Mouse (Mus musculus): ENCODE measurements at regions not wholly inside any gene's neighbourhood (a gene's known extent, or its start where the extent isn't known, plus 50 kb on each side); places are given as distances from the start of the nearest gene placed in this dataset.

DNA sequence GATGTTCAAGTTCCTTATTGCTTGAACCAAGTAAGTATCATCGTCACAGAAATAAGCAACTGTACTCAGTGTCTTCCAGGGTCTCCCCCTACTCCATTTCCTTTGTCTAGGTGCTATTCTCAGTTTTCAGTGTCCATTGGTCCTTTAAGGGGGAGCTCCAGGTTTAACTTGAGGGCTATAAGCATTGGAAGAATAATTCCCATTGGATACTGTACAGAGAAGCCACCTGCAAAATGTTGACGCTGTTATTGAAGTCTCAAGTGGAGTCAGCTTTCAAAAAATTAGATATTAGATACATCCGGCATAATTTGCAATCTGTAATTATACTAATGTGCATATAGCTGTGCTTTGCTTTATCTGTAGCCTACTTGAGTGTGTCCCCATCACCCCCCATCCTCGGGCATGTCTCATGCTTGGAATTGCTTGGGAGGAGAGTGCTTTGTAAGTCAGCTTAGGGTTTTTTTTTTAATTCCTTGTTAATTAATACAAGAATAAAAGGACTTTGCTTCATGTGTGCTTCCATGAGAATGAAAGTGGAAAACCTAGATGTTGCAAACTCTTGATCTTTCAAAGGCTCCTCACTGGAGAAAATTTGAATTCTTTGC lies 425.6 kb upstream of the Ubash3b start:
- H3K9me3 ChIP-seq (replicated peaks), result no peaks in the 10 kb centered on the region
- no peak for ATAC-seq (ENCODE audit: insufficient number of reproducible peaks, low FRiP score, low TSS enrichment, low read depth)
- H3K4me2 ChIP-seq (replicated peaks), result peak overlapping the region; percentile 45
- peak overlapping the region; percentile 88 for H3K27ac ChIP-seq (replicated peaks)
- H3K4me1 ChIP-seq, result peaks cover 47% of the 10 kb centered on the region
- no peaks in the 10 kb centered on the region for H3K27me3 ChIP-seq
- peak overlapping the region; percentile 34 for H3K4me3 ChIP-seq (replicated peaks)
- 25% methylated on average over 4 of the region's 4 CpGs for WGBS
- H3K36me3 ChIP-seq, result peaks cover 30% of the 10 kb centered on the region
- no peak overlapping the region for H3K9ac ChIP-seq

DNA sequence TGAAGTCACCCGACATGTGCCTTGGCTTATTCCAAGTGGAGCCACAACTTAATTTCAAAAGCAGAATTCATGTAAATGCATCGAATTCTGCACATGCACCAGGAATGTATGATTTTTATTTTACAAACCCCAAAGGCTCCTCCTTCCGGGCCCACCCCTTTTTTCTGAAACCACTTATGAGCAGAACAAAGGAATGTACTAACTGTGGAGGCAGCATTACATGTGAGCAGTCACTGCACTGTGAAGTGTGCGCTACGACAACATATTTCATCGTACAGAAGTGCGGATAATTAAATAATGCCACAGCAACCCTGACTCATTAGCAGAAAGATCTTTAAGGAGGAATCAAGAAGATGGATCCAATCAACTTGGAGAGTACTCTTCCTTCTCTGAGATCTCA lies 424.8 kb upstream of the Ubash3b start:
- WGBS, result 12% methylated on average over 7 of the region's 7 CpGs

DNA sequence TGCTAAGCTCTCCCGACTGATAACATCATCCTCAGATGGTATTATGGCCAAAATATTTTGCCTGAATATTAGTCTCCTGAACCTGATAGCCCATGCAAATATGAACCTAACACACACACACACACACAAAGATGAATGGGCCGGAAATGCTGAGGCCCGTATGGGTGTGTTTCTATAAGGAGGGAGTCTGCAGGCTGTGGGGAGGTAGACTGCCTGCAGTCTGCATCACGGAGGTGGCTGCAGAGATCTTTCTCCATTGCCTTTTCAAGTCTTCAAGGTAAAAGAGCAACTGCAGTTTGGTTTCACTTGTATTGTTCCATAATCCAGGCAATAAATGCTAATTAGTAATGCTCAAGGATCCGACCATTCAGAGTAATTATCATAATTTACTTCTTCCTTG lies 424.3 kb upstream of the Ubash3b start:
- ATAC-seq (ENCODE audit: insufficient number of reproducible peaks, low FRiP score, low TSS enrichment, low read depth), result no peak
- Histone ChIP-seq H3K36me3 (peaks cover 22% of the 10 kb centered on the region), H3K27me3 (no peaks in the 10 kb centered on the region)

More for the DNA sequence above, 424.8 kb upstream of the Ubash3b start:
- peak; percentile 58; the same call in 1 of the 2 replicates for ATAC-seq (ENCODE audit: insufficient number of reproducible peaks, low FRiP score, low TSS enrichment, low read depth)
- Histone ChIP-seq H3K4me2 (replicated peaks) (peak overlapping the region; percentile 45), H3K27ac (replicated peaks) (peak overlapping the region; percentile 88), H3K4me3 (replicated peaks) (peak overlapping the region; percentile 34), H3K27me3 (no peaks in the 10 kb centered on the region), H3K9ac (no peak overlapping the region), H3K36me3 (peaks cover 26% of the 10 kb centered on the region), H3K9me3 (replicated peaks) (no peaks in the 10 kb centered on the region), H3K4me1 (peaks cover 47% of the 10 kb centered on the region)

DNA sequence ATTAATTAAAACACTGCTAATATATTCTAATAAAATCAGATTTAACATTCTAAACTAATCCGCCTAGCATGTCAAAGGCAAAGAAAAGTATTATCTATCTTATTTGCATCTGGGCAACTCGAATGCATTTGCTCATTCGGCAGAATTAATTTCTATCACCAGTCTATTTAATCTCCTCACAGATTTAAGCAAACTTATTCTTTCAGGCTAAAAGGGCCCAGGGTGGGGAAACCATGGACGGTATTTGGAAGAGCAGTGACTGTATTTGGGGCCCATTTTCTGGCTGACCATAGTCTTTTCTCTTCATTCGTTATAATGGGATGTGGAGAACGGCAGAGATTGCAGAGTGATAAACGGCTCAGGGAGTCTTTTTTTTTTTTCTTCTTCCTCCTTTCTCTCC lies 423.5 kb upstream of the Ubash3b start:
- peaks cover 14% of the 10 kb centered on the region for H3K36me3 ChIP-seq
- H3K27ac ChIP-seq (replicated peaks), result peak overlapping the region; percentile 74
- no peak for ATAC-seq (ENCODE audit: insufficient number of reproducible peaks, low FRiP score, low TSS enrichment, low read depth)
- H3K4me3 ChIP-seq (replicated peaks), result peak overlapping the region; percentile 33
- H3K9ac ChIP-seq, result peak overlapping the region; percentile 15; the same call in 1 of the 2 replicates
- WGBS, result 12% methylated on average over 7 of the region's 7 CpGs
- peaks cover 40% of the 10 kb centered on the region for H3K4me1 ChIP-seq
- H3K9me3 ChIP-seq (replicated peaks), result no peaks in the 10 kb centered on the region
- no peaks in the 10 kb centered on the region for H3K27me3 ChIP-seq
- peak overlapping the region; percentile 40 for H3K4me2 ChIP-seq (replicated peaks)

More for the DNA sequence above, 424.3 kb upstream of the Ubash3b start:
- Histone ChIP-seq H3K9ac (peak overlapping the region; percentile 26), H3K27ac (replicated peaks) (peak overlapping the region; percentile 88), H3K4me3 (replicated peaks) (peak overlapping the region; percentile 34), H3K4me2 (replicated peaks) (peak overlapping the region; percentile 45), H3K9me3 (replicated peaks) (no peaks in the 10 kb centered on the region), H3K4me1 (peaks cover 47% of the 10 kb centered on the region)
- WGBS, result 10% methylated on average over 5 of the region's 5 CpGs

DNA sequence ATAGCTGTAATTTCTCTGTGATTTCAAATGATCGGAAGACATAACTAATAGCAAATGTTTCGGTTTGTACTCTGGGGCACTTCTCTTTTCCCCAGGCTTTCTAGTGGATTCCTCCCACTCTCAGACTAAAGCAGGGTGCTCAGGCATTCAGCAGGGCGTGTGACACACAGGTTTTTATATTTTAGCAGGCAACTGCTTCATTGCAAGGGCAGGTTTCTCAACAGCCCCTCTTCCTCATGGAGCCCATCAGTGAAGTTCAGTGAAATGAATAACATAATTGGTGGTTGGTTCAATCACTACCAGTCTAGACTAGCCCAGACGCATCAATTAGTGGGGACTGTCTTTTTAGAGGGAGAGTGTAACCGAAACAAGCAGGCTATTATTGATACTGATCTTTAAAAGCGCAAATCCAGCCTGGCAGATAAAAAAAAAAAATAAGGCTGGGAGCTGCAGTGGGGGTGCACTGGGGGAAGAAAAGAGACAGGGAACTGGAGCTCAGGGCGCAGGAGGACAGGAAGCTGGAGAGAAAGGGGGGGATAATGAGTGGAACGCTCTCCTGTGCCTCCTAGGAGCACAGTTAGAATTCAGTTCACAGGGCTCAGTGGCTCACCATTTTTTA lies 422.3 kb upstream of the Ubash3b start:
- peak overlapping the region; percentile 53 for H3K4me2 ChIP-seq (replicated peaks)
- H3K4me3 ChIP-seq (replicated peaks), result peak overlapping the region; percentile 56
- no peak for ATAC-seq (ENCODE audit: insufficient number of reproducible peaks, low FRiP score, low TSS enrichment, low read depth)
- H3K27me3 ChIP-seq, result no peaks in the 10 kb centered on the region
- H3K4me1 ChIP-seq, result peaks cover 36% of the 10 kb centered on the region
- WGBS, result 6% methylated on average over 8 of the region's 8 CpGs
- peaks cover 10% of the 10 kb centered on the region for H3K36me3 ChIP-seq
- peak overlapping the region; percentile 98 for H3K27ac ChIP-seq (replicated peaks)
- peak overlapping the region; percentile 55 for H3K9ac ChIP-seq
- no peaks in the 10 kb centered on the region for H3K9me3 ChIP-seq (replicated peaks)

DNA sequence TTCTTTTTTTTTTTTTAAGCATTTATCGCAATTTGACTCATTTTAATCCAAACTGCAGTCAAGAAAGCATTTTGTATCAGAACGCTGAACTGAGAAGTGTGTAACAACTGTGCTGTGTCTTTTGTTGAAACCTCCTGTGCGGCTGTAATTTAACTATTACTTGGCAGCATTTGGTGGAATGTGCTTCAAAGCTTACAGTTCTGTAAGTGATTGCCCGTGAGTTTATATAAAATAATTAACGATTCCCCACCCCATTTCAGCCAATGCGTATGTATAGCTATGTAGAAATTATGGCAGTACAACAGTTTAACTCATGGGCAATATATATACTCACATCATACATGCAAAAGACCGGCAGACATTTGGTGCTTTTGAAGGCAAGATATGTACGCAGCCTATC lies 421.8 kb upstream of the Ubash3b start:
- H3K27ac ChIP-seq (replicated peaks), result peak overlapping the region; percentile 98
- no peaks in the 10 kb centered on the region for H3K9me3 ChIP-seq (replicated peaks)
- H3K4me1 ChIP-seq, result peaks cover 36% of the 10 kb centered on the region
- H3K4me3 ChIP-seq (replicated peaks), result peak overlapping the region; percentile 56
- WGBS, result 6% methylated on average over 8 of the region's 8 CpGs
- peak overlapping the region; percentile 53 for H3K4me2 ChIP-seq (replicated peaks)
- ATAC-seq (ENCODE audit: insufficient number of reproducible peaks, low FRiP score, low TSS enrichment, low read depth), result no peak
- peaks cover 6% of the 10 kb centered on the region; the same call in 1 of the 2 replicates for H3K36me3 ChIP-seq
- H3K9ac ChIP-seq, result peak overlapping the region; percentile 55
- H3K27me3 ChIP-seq, result no peaks in the 10 kb centered on the region

DNA sequence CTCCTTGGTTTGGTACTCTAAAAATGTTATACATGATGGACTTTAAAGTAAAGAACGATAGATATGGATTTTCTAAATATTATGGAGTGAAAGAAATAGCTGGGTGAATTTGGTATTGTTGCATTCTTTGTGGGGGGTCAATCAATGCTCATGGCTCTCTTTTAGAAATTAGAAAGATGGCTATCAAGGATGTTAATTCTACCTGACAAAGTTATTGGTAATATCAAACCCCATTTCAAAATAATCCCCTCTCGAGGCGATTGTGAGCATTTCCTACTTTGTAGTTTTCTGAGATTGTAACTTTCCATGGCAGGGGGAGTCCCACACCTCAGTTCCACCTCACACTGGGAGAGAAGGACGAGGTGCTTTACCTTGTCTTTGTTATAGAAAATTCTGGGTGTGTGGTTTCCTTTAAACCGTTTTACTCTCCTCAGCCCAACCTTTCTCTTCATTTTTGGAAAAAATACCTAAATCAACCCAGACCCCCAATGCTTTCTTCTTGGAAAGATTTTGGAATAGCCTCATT lies 421.3 kb upstream of the Ubash3b start:
- Histone ChIP-seq H3K4me1 (peaks cover 37% of the 10 kb centered on the region), H3K9me3 (replicated peaks) (no peaks in the 10 kb centered on the region), H3K4me2 (replicated peaks) (peak overlapping the region; percentile 53), H3K27ac (replicated peaks) (peak overlapping the region; percentile 98), H3K4me3 (replicated peaks) (peak overlapping the region; percentile 56), H3K36me3 (peaks cover 6% of the 10 kb centered on the region; the same call in 1 of the 2 replicates), H3K27me3 (no peaks in the 10 kb centered on the region), H3K9ac (peak overlapping the region; percentile 55)
- no peak for ATAC-seq (ENCODE audit: insufficient number of reproducible peaks, low FRiP score, low TSS enrichment, low read depth)
- WGBS, result 2% methylated on average over 5 of the region's 5 CpGs

DNA sequence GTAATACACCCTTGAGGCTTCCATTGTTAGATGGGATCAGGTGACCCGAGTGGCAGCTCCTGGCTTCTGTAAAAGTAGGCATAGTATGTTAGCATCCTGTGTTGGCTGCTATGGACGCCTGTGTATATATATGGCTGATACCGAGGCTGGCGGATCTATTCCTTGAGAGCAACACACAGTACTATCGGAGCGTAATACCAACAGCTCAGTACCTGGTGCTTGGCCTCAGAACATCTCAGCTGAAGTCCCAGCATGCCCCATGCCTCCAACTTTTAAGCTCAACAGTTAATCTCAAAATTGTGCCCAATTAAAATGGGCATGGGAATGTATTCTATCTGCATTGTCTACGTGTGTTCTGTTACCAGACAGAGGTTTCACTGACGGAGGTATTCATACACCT lies 420.7 kb upstream of the Ubash3b start:
- Histone ChIP-seq H3K27me3 (no peaks in the 10 kb centered on the region), H3K4me2 (replicated peaks) (peak overlapping the region; percentile 53), H3K9ac (peak overlapping the region; percentile 83), H3K4me1 (peaks cover 31% of the 10 kb centered on the region), H3K27ac (replicated peaks) (peak overlapping the region; percentile 98), H3K4me3 (replicated peaks) (peak overlapping the region; percentile 56), H3K9me3 (replicated peaks) (no peaks in the 10 kb centered on the region), H3K36me3 (peaks cover 6% of the 10 kb centered on the region; the same call in 1 of the 2 replicates)
- ATAC-seq (ENCODE audit: insufficient number of reproducible peaks, low FRiP score, low TSS enrichment, low read depth), result no peak
- 6% methylated on average over 8 of the region's 8 CpGs for WGBS

DNA sequence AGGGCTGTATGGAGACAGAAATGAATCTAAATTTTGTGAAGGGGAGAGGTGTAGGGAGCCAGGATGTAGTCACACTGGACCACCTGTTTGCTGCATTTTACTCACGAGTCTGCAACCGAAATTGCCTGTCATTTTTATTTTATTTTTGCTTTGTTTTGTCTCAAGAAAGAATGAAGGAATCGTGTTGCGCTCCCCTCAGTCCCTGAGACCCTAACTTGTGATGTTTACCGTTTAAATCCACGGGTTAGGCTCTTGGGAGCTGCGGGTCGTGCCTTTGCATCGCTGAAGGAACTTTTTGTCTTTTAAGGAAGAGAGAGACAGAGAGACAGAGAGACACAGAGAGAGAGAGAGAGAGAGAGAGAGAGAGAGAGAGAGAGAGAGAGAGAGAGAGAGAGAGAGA lies 420.2 kb upstream of the Ubash3b start:
- Histone ChIP-seq H3K27me3 (no peaks in the 10 kb centered on the region), H3K9ac (peak overlapping the region; percentile 83), H3K4me1 (peaks cover 31% of the 10 kb centered on the region), H3K27ac (replicated peaks) (peak overlapping the region; percentile 98), H3K36me3 (peaks cover 4% of the 10 kb centered on the region; the same call in 1 of the 2 replicates), H3K9me3 (replicated peaks) (no peaks in the 10 kb centered on the region), H3K4me2 (replicated peaks) (peak overlapping the region; percentile 53), H3K4me3 (replicated peaks) (peak overlapping the region; percentile 56)
- 4% methylated on average over 9 of the region's 9 CpGs for WGBS
- no peak for ATAC-seq (ENCODE audit: insufficient number of reproducible peaks, low FRiP score, low TSS enrichment, low read depth)

DNA sequence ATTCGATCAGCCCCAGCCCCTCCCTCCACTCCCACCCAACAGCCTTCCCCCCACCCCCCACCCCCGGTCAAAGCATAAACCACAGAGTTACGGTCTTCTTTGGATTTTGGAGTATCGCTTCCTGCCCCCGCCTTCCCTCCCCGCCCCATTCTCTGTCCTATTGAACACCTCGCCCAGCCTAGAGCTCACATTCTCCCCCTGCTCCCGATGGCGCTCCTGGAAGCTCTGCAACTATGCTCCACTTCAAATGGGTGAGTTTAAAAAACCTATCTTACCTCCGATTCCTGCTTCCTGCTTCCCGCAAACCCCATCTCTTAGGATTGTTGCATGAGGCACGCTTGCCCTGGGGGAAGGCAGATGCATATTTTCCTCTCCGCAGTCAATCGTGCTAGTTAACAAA lies 419.7 kb upstream of the Ubash3b start:
- peak overlapping the region; percentile 56 for H3K4me3 ChIP-seq (replicated peaks)
- no peaks in the 10 kb centered on the region for H3K36me3 ChIP-seq
- H3K4me2 ChIP-seq (replicated peaks), result peak overlapping the region; percentile 53
- 1% methylated on average over 14 of the region's 14 CpGs for WGBS
- ATAC-seq (ENCODE audit: insufficient number of reproducible peaks, low FRiP score, low TSS enrichment, low read depth), result peak; percentile 72
- H3K9ac ChIP-seq, result peak overlapping the region; percentile 83
- peak overlapping the region; percentile 98 for H3K27ac ChIP-seq (replicated peaks)
- no peaks in the 10 kb centered on the region for H3K9me3 ChIP-seq (replicated peaks)
- H3K4me1 ChIP-seq, result peaks cover 30% of the 10 kb centered on the region
- no peaks in the 10 kb centered on the region for H3K27me3 ChIP-seq

DNA sequence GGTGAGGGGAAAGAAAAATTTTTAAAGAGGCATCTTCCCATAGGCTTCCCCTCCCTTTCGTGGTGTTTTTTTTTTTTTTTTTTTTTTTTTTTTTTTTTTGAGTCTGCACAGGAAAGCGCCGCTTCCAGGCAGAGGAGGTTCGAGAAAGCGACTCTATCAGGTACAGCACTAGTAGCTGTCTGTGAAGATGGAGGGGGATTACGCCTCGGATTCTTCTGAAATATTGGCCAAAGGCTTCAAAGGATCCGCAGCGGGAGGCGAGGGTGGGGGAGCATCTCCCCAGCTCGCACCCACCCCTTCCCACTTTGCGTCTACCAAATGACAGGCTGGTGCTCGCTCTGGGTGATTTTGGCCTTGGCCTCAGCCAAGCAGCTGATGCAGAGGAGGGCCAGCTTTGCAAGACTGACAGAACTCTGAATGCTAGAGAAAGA lies 419.1 kb upstream of the Ubash3b start:
- H3K4me3 ChIP-seq (replicated peaks), result peak overlapping the region; percentile 56
- 0% methylated on average over 13 of the region's 13 CpGs for WGBS
- peak overlapping the region; percentile 83 for H3K9ac ChIP-seq
- H3K4me1 ChIP-seq, result peaks cover 32% of the 10 kb centered on the region
- peak; percentile 75 for ATAC-seq (ENCODE audit: insufficient number of reproducible peaks, low FRiP score, low TSS enrichment, low read depth)
- H3K27me3 ChIP-seq, result no peaks in the 10 kb centered on the region
- H3K4me2 ChIP-seq (replicated peaks), result peak overlapping the region; percentile 53
- no peaks in the 10 kb centered on the region for H3K36me3 ChIP-seq
- peak overlapping the region; percentile 98 for H3K27ac ChIP-seq (replicated peaks)
- no peaks in the 10 kb centered on the region for H3K9me3 ChIP-seq (replicated peaks)
